Mouse (Mus musculus) lung, embryonic 16.5 days (tissue): ENCODE results near the gene Sptbn1. TPM values are rescaled to one million over a fixed set of nuclear protein-coding genes. Genes with fewer than 3 reads are reported as not detected.
"Not testable (repeated sequence)": the region's sequence is repeated elsewhere in the genome, so short reads cannot be mapped to it uniquely, and the experiment has no call there.

Source experiments
- ATAC-seq: fragments of 200-750 bp; cut with Nextera tagmentation; 2 replicates; pipeline ENCODE4 v1.8.0; 2017; ENCODE audit warnings: low read depth, mild to moderate bottlenecking, moderate library complexity
- H3K27ac ChIP-seq: fragments of 300-500 bp; sonication (generic); 2 replicates; pipeline ENCODE4 v1.5.1; 2014; ENCODE audit warnings: mild to moderate bottlenecking, control low read depth, low read length
- H3K27me3 ChIP-seq: fragments of 300-500 bp; sonication (generic); 2 replicates; pipeline ENCODE4 v1.6.1; 2014; ENCODE audit warnings: low read depth, low read length, mixed read lengths; ENCODE audit not compliant: control insufficient read depth, insufficient read depth
- H3K36me3 ChIP-seq: fragments of 300-500 bp; sonication (generic); 2 replicates; pipeline ENCODE4 v1.6.1; 2014; ENCODE audit warnings: low read length; ENCODE audit not compliant: control insufficient read depth, insufficient read depth
- H3K4me1 ChIP-seq: fragments of 300-500 bp; sonication (generic); replicated peaks from 2 replicates; pipeline ENCODE4 v1.6.1; 2014; ENCODE audit warnings: low read length, mixed read lengths; ENCODE audit not compliant: control insufficient read depth, insufficient read depth
- H3K4me2 ChIP-seq: fragments of 300-500 bp; sonication (generic); 2 replicates; pipeline ENCODE4 v1.6.1; 2014; ENCODE audit warnings: low read depth, low read length, control low read depth
- H3K4me3 ChIP-seq: fragments of 300-500 bp; sonication (generic); 2 replicates; pipeline ENCODE4 v1.5.1; 2014; ENCODE audit warnings: mild to moderate bottlenecking, low read length, control low read depth
- H3K9ac ChIP-seq: fragments of 300-500 bp; sonication (generic); 2 replicates; pipeline ENCODE4 v1.6.1; 2014; ENCODE audit warnings: low read length, control low read depth
- H3K9me3 ChIP-seq: fragments of 300-500 bp; sonication (generic); 2 replicates; pipeline ENCODE4 v1.6.1; 2016; ENCODE audit warnings: low read length; ENCODE audit not compliant: control insufficient read depth
- WGBS: fragments of 180-500 bp; shearing (Covaris S2); extraction: QIAGEN DNeasy Blood & Tissue Kit; methylation state at CpG from one replicate; pipeline ENCODE4 v1.1.7; 2014; 5-methylcytosine and 5-hydroxymethylcytosine counted together
- polyA plus RNA-seq: library from polyadenylated mRNA; unstranded; fragments of >200 nt; fragmentation: Nextera tagmentation; extraction: Ambion mirVana; gene quantifications from 2 replicates; pipeline ENCODE4 v1.2.1, GENCODE M21; 2015

Gene Sptbn1
- polyA plus RNA-seq, 1 experiment from 2014 or later: 169 TPM

- no peak overlapping the region for H3K4me2 ChIP-seq
- H3K4me1 ChIP-seq: peaks cover 21% of the 10 kb centered on the region
- no peak overlapping the region for H3K9ac ChIP-seq
- peaks cover 3% of the 10 kb centered on the region; the same call in 1 of the 2 replicates for H3K9me3 ChIP-seq
- no peak for ATAC-seq
- no peak overlapping the region for H3K27ac ChIP-seq
- no peaks in the 10 kb centered on the region for H3K27me3 ChIP-seq
- H3K4me3 ChIP-seq: no peak overlapping the region
- 74% methylated on average over 6 of the region's 6 CpGs for WGBS
- peaks cover 3% of the 10 kb centered on the region for H3K36me3 ChIP-seq
Observed at GRCm38 (mm10) chr11:30258739-30259350, 9.1 kb downstream of the Sptbn1 start.

- Histone ChIP-seq H3K27me3 (no peaks in the 10 kb centered on the region), H3K9ac (no peak overlapping the region), H3K4me3 (no peak overlapping the region), H3K27ac (peak overlapping the region; percentile 38; the same call in 1 of the 2 replicates), H3K36me3 (peaks cover 3% of the 10 kb centered on the region), H3K9me3 (peaks cover 3% of the 10 kb centered on the region; the same call in 1 of the 2 replicates), H3K4me2 (no peak overlapping the region), H3K4me1 (peaks cover 14% of the 10 kb centered on the region)
- 24% methylated on average over 1 of the region's 1 CpGs for WGBS
- ATAC-seq: peak; percentile 45; the same call in 1 of the 2 replicates
Observed at GRCm38 (mm10) chr11:30257812-30258211, 10.2 kb downstream of the Sptbn1 start.

DNA sequence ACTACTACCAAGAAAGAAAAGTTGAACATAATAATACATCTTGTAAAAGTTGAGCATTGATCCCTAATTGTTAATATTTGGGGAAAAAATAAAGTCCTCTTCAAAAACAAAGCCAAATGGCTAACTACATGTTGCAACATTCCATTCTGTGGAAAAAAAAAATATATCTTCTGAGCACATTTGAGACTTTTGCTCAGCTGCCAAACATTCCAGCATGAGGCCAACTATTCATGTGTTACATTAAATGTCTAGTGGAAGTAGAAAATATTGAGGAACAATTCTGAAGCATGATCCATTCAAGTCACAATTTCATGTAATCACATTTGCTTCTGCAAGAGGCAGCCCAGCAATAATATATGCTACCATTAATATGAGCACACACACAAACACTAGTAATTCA lies 10.9 kb downstream of the Sptbn1 start:
- Histone ChIP-seq H3K4me1 (peaks cover 14% of the 10 kb centered on the region), H3K27me3 (no peaks in the 10 kb centered on the region), H3K9ac (no peak overlapping the region), H3K4me3 (no peak overlapping the region), H3K4me2 (peak overlapping the region; percentile 22; the same call in 1 of the 2 replicates), H3K27ac (peak overlapping the region; percentile 87), H3K36me3 (peaks cover 3% of the 10 kb centered on the region), H3K9me3 (peaks cover 3% of the 10 kb centered on the region; the same call in 1 of the 2 replicates)
- peak; percentile 76 for ATAC-seq

DNA sequence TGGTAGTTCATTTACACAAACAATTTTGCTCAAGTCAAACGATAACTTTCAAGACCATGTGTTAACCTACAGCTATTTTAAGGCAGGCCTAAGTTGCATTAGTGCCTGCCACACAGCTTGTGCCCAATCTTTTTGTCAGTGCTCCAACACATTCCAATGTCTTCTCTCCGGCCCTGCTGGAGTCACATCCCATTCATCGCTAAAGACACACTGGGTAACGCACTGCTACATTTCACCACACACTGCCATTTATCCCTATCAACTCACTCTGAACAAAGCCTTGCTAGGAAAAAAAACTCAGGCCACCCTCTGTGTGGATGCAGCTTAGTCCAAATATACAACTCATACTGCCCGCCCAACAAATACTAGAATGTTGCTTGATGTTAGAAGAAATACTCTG lies 11.5 kb downstream of the Sptbn1 start:
- H3K9ac ChIP-seq: no peak overlapping the region
- H3K27me3 ChIP-seq: no peaks in the 10 kb centered on the region
- peak overlapping the region; percentile 87 for H3K27ac ChIP-seq
- peaks cover 3% of the 10 kb centered on the region for H3K36me3 ChIP-seq
- no peak overlapping the region for H3K4me3 ChIP-seq
- 55% methylated on average over 5 of the region's 5 CpGs for WGBS
- H3K4me1 ChIP-seq: peaks cover 17% of the 10 kb centered on the region
- peak; percentile 81 for ATAC-seq
- peaks cover 3% of the 10 kb centered on the region; the same call in 1 of the 2 replicates for H3K9me3 ChIP-seq
- peak overlapping the region; percentile 22; the same call in 1 of the 2 replicates for H3K4me2 ChIP-seq

- H3K4me3 ChIP-seq, ATAC-seq, H3K27ac ChIP-seq, H3K4me2 ChIP-seq, H3K36me3 ChIP-seq, H3K9me3 ChIP-seq, H3K9ac ChIP-seq, H3K27me3 ChIP-seq: not testable (repeated sequence)
- WGBS: 92% methylated on average over 3 of the region's 3 CpGs
- H3K4me1 ChIP-seq: peaks cover 21% of the 10 kb centered on the region
Observed at GRCm38 (mm10) chr11:30255211-30255610, 12.8 kb downstream of the Sptbn1 start.

DNA sequence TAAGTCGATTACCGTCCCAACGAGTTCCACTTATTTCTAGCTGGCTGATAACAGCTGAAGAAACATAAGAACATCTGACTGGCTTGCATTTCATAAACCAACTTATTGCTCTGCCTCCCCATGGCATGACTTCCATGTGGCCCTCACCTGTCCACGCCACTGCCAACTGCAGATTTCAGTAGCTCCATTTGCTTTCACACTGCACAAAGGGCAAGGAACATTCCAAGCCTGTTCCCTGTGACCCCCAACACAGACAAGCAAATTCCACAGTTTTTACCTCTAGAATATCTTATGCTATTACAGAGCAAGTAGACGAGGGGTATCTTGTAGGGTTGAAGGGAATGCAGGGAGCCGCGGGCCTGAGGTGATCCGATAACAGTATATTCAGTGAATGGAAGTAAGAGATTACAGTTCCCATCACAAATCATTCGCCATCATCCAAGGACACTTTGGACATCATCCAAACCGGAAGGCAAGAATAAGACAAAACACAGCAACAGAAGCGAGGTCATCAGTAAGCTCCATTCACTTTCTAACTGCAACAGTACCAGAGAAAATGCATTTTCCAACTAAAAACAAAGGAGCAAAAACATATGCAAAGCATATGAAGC lies 16.6 kb downstream of the Sptbn1 start:
- Histone ChIP-seq H3K9me3 (no peaks in the 10 kb centered on the region), H3K27me3 (no peaks in the 10 kb centered on the region), H3K9ac (no peak overlapping the region), H3K27ac (no peak overlapping the region), H3K4me2 (no peak overlapping the region), H3K4me1 (peaks cover 34% of the 10 kb centered on the region), H3K4me3 (no peak overlapping the region), H3K36me3 (no peaks in the 10 kb centered on the region)
- no peak for ATAC-seq
- 50% methylated on average over 11 of the region's 11 CpGs for WGBS

DNA sequence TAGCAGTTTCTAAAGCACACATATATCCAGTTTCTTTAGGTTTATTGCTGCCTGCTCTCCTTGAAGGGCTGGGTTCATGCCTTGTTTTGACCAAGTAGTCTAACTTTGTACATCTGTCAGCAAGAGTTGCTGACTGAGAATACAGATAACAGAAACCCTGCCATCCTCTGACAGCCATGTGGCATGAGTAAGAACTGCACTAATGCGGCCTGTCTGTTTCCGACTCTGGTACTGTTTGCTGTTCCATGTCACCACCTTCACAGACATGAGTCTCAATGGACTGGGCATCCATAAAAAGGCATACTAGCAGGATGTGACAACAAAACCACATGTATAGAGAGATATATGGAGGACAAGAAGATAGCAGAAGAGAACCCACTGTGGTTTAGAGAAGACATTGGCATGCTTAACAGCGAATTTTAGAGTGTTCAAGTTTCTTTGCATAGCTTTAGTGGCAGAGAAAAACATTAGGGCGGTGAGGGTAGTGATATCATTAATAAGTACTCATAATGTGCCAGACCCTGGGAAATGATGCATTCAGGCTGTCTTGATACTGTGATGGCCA lies 18.4 kb downstream of the Sptbn1 start:
- Histone ChIP-seq H3K4me2 (no peak overlapping the region), H3K4me1 (peaks cover 50% of the 10 kb centered on the region), H3K9me3 (no peaks in the 10 kb centered on the region), H3K27me3 (no peaks in the 10 kb centered on the region), H3K4me3 (no peak overlapping the region), H3K27ac (no peak overlapping the region), H3K9ac (no peak overlapping the region), H3K36me3 (no peaks in the 10 kb centered on the region)
- no peak for ATAC-seq
- 70% methylated on average over 4 of the region's 4 CpGs for WGBS

- no peak for ATAC-seq
- H3K9ac ChIP-seq: no peak overlapping the region
- no peaks in the 10 kb centered on the region for H3K9me3 ChIP-seq
- H3K4me3 ChIP-seq: no peak overlapping the region
- no peaks in the 10 kb centered on the region for H3K27me3 ChIP-seq
- 40% methylated on average over 1 of the region's 1 CpGs for WGBS
- H3K4me1 ChIP-seq: peaks cover 67% of the 10 kb centered on the region
- no peak overlapping the region for H3K4me2 ChIP-seq
- no peaks in the 10 kb centered on the region for H3K36me3 ChIP-seq
- no peak overlapping the region for H3K27ac ChIP-seq
Observed at GRCm38 (mm10) chr11:30247106-30247505, 20.9 kb downstream of the Sptbn1 start.

GRCm38 (mm10) chr11:30246161-30246560 lies 21.8 kb downstream of the Sptbn1 start:
- no peaks in the 10 kb centered on the region for H3K36me3 ChIP-seq
- peak overlapping the region; percentile 24; the same call in 1 of the 2 replicates for H3K27ac ChIP-seq
- H3K9ac ChIP-seq: no peak overlapping the region
- 56% methylated on average over 11 of the region's 11 CpGs for WGBS
- H3K9me3 ChIP-seq: no peaks in the 10 kb centered on the region
- ATAC-seq: no peak; the same call in 1 of the 2 replicates
- H3K4me2 ChIP-seq: no peak overlapping the region
- no peak overlapping the region for H3K4me3 ChIP-seq
- H3K4me1 ChIP-seq: peaks cover 69% of the 10 kb centered on the region
- no peaks in the 10 kb centered on the region for H3K27me3 ChIP-seq
